8 mouse cellular contexts compared by ENCODE assay signal in genomic region chr19:6933436-6934194, GRCm38 (mm10). TPM values are rescaled to one million over a fixed set of nuclear protein-coding genes. Genes with fewer than 3 reads are reported as not detected.
DNase-seq lines count a peak whose midpoint lies in the region; ATAC-seq and TF ChIP-seq lines count a peak whose summit lies in the region.

No protein-coding gene starts in this region.

- peak overlapping the region; percentile 8 for H3ac ChIP-seq in C2C12 (ENCODE audit: control insufficient read depth, insufficient read length, low read depth)

- peaks cover 18% of the 10 kb centered on the region for H3K27me3 ChIP-seq in C2C12 (ENCODE audit: control insufficient read depth, insufficient read depth, insufficient read length)
- H3K27me3 ChIP-seq in embryonic facial prominence, embryonic 13.5 days: peaks cover 75% of the 10 kb centered on the region
- peaks cover 49% of the 10 kb centered on the region for H3K27me3 ChIP-seq in intestine, postnatal 0 days (replicated peaks; ENCODE audit: control insufficient read depth, insufficient read depth, low read length)

- H3K4me2 ChIP-seq in embryonic facial prominence, embryonic 13.5 days: peak overlapping the region; percentile 85
- H3K4me2 ChIP-seq in intestine, postnatal 0 days (replicated peaks; ENCODE audit: low read depth): peak overlapping the region; percentile 74

- peak; percentile 43 for ATAC-seq in embryonic facial prominence, embryonic 13.5 days (ENCODE audit: insufficient number of reproducible peaks, insufficient read depth, low FRiP score, low TSS enrichment, low read depth)
- peak; percentile 26; the same call in 1 of the 2 replicates for ATAC-seq in intestine, postnatal 0 days
- ATAC-seq in megakaryocyte, adult 5-6 weeks (ENCODE audit: poor library complexity, severe bottlenecking): peak; percentile 27; the same call in 1 of the 2 replicates

- no peak overlapping the region for H3K27ac ChIP-seq in embryonic facial prominence, embryonic 13.5 days
- H3K27ac ChIP-seq in intestine, postnatal 0 days (ENCODE audit: low read depth, low read length): no peak overlapping the region

- H3K36me3 ChIP-seq in C2C12 (ENCODE audit: control insufficient read depth, insufficient read depth): no peaks in the 10 kb centered on the region
- no peaks in the 10 kb centered on the region; the same call in 1 of the 2 replicates for H3K36me3 ChIP-seq in embryonic facial prominence, embryonic 13.5 days
- H3K36me3 ChIP-seq in intestine, postnatal 0 days (ENCODE audit: control insufficient read depth, insufficient read depth): no peaks in the 10 kb centered on the region

- no peaks in the 10 kb centered on the region for H3K79me2 ChIP-seq in C2C12 (ENCODE audit: control insufficient read depth, insufficient read depth)

- 2% methylated on average over 58 of the region's 58 CpGs for WGBS in embryonic facial prominence, embryonic 13.5 days
- 5% methylated on average over 58 of the region's 58 CpGs for WGBS in intestine, postnatal 0 days

- peaks cover 17% of the 10 kb centered on the region for H3K4me1 ChIP-seq in embryonic facial prominence, embryonic 13.5 days
- peaks cover 6% of the 10 kb centered on the region for H3K4me1 ChIP-seq in intestine, postnatal 0 days (replicated peaks; ENCODE audit: control insufficient read depth, insufficient read depth, low read length)

- TF ChIP-seq CTCF in C2C12 (IDR thresholded peaks at IDR 0.05; ENCODE audit: control insufficient read depth, insufficient read depth, insufficient read length): no peak
- 0 out of 2 replicates have a peak, but pooled peaks have one; percentile 4 for TF ChIP-seq CTCF in intestine, postnatal 0 days (IDR thresholded peaks at IDR 0.05; ENCODE audit: low read depth)

- no peak overlapping the region for H3K4me3 ChIP-seq in C2C12 (ENCODE audit: insufficient read depth, poor library complexity, severe bottlenecking)
- H3K4me3 ChIP-seq in embryonic facial prominence, embryonic 13.5 days: peak overlapping the region; percentile 47
- H3K4me3 ChIP-seq in intestine, postnatal 0 days (ENCODE audit: low read depth, low read length): peak overlapping the region; percentile 42

- H3K9ac ChIP-seq in embryonic facial prominence, embryonic 13.5 days: peak overlapping the region; percentile 67
- 0 out of 2 replicates have a peak overlapping the region, but pooled peaks have one; percentile 26 for H3K9ac ChIP-seq in intestine, postnatal 0 days (ENCODE audit: low read depth, low read length)

- peak; percentile 62 for DNase-seq in adrenal gland, postnatal 14 days
- no peak for DNase-seq in adrenal gland, adult 18-20 months (ENCODE audit: low spot score in 2 of 2)
- peak; percentile 65 for DNase-seq in right cerebral cortex, postnatal 4 days
- no peak for DNase-seq in spleen, postnatal 10 days (ENCODE audit: low spot score in 2 of 2)

- no peaks in the 10 kb centered on the region for H3K79me3 ChIP-seq in C2C12 (ENCODE audit: low read depth)

- H3K9me3 ChIP-seq in embryonic facial prominence, embryonic 13.5 days: no peaks in the 10 kb centered on the region
- no peaks in the 10 kb centered on the region for H3K9me3 ChIP-seq in intestine, postnatal 0 days (ENCODE audit: control insufficient read depth)

TF ChIP-seq in C2C12, 6 proteins besides CTCF, POLR2A, EP300 and RAD21:
- TF ChIP-seq FOSL1 (IDR thresholded peaks at IDR 0.05; ENCODE audit: insufficient read depth, low read length, poor library complexity, severe bottlenecking) (no peak), MAX (IDR thresholded peaks at IDR 0.05) (no peak), USF1 (IDR thresholded peaks at IDR 0.05; ENCODE audit: low read depth) (no peak), MYOG (IDR thresholded peaks at IDR 0.05; ENCODE audit: control insufficient read depth, extremely low read depth, insufficient read length) (no peak), CEBPB (IDR thresholded peaks at IDR 0.05; ENCODE audit: low read depth) (no peak), MYOD1 (IDR thresholded peaks at IDR 0.05; ENCODE audit: control insufficient read depth, insufficient read length, low read depth) (no peak)

RNA-seq across cellular contexts. Expression of gene Kcnk4, which starts 0.7 kb away (rescaled TPM):
- 0.93 TPM in 1 of 2 replicates, not detected in the other for total RNA-seq in adrenal gland, postnatal 14 days (2021)
- total RNA-seq in adrenal gland, adult 18-20 months (2021): under 1 TPM; 0.23 to 0.35 TPM
- 0.26 TPM for polyA plus RNA-seq in C2C12 (2012; fragmentation: generic; extraction: Trizol)
- polyA plus RNA-seq in embryonic facial prominence, embryonic 13.5 days (2015; fragmentation: Nextera tagmentation; extraction: Ambion mirVana): 1.2 and 1.3 TPM in 2 replicates
- polyA plus RNA-seq in intestine, postnatal 0 days (2015; fragmentation: Nextera tagmentation; extraction: Ambion mirVana): 0.21 and 0.38 TPM in 2 replicates
- total RNA-seq in megakaryocyte, adult 5-6 weeks (2015): not detected in 2 replicates
- 0.11 TPM in 1 of 2 replicates, not detected in the other for total RNA-seq in megakaryocyte, adult 5-6 weeks (2017)

RNA-seq across cellular contexts. Expression of gene Bad, which starts 8.0 kb away (rescaled TPM):
- 43.0 and 45.0 TPM in 2 replicates for total RNA-seq in adrenal gland, postnatal 14 days (2021)
- total RNA-seq in adrenal gland, adult 18-20 months (2021): 10 to 100 TPM; 45.5 to 46.0 TPM
- polyA plus RNA-seq in C2C12 (2012; fragmentation: generic; extraction: Trizol): 84.0 TPM
- 80.0 and 83.6 TPM in 2 replicates for polyA plus RNA-seq in embryonic facial prominence, embryonic 13.5 days (2015; fragmentation: Nextera tagmentation; extraction: Ambion mirVana)
- 66.2 and 70.1 TPM in 2 replicates for polyA plus RNA-seq in intestine, postnatal 0 days (2015; fragmentation: Nextera tagmentation; extraction: Ambion mirVana)
- total RNA-seq in megakaryocyte, adult 5-6 weeks (2015): 16.4 and 20.3 TPM in 2 replicates
- total RNA-seq in megakaryocyte, adult 5-6 weeks (2017): 45.2 and 67.1 TPM in 2 replicates

RNA-seq across cellular contexts. Expression of gene Catsperz, which starts 8.4 kb away (rescaled TPM):
- 0.53 TPM in 1 of 2 replicates, not detected in the other for total RNA-seq in adrenal gland, postnatal 14 days (2021)
- 1 to 10 TPM in 1 of 2 experiments, not detected in 1; 1.2 TPM for total RNA-seq in adrenal gland, adult 18-20 months (2021)
- 0.16 TPM for polyA plus RNA-seq in C2C12 (2012; fragmentation: generic; extraction: Trizol)
- polyA plus RNA-seq in embryonic facial prominence, embryonic 13.5 days (2015; fragmentation: Nextera tagmentation; extraction: Ambion mirVana): 2.3 and 3.4 TPM in 2 replicates
- 0.65 and 0.76 TPM in 2 replicates for polyA plus RNA-seq in intestine, postnatal 0 days (2015; fragmentation: Nextera tagmentation; extraction: Ambion mirVana)
- total RNA-seq in megakaryocyte, adult 5-6 weeks (2015): not detected in 2 replicates
- not detected in 2 replicates for total RNA-seq in megakaryocyte, adult 5-6 weeks (2017)

RNA-seq across cellular contexts. Expression of gene Gpr137, which starts 8.7 kb away (rescaled TPM):
- total RNA-seq in adrenal gland, postnatal 14 days (2021): 43.0 and 43.3 TPM in 2 replicates
- total RNA-seq in adrenal gland, adult 18-20 months (2021): 10 to 100 TPM; 56.4 to 56.8 TPM
- 31.2 TPM for polyA plus RNA-seq in C2C12 (2012; fragmentation: generic; extraction: Trizol)
- polyA plus RNA-seq in embryonic facial prominence, embryonic 13.5 days (2015; fragmentation: Nextera tagmentation; extraction: Ambion mirVana): 26.9 and 35.2 TPM in 2 replicates
- 20.0 and 20.9 TPM in 2 replicates for polyA plus RNA-seq in intestine, postnatal 0 days (2015; fragmentation: Nextera tagmentation; extraction: Ambion mirVana)
- total RNA-seq in megakaryocyte, adult 5-6 weeks (2015): 10.2 and 18.8 TPM in 2 replicates
- 18.4 and 20.2 TPM in 2 replicates for total RNA-seq in megakaryocyte, adult 5-6 weeks (2017)

RNA-seq across cellular contexts. Expression of gene Esrra, which starts 12.0 kb away (rescaled TPM):
- 63.2 and 67.0 TPM in 2 replicates for total RNA-seq in adrenal gland, postnatal 14 days (2021)
- 10 to 100 TPM; 38.7 to 63.0 TPM for total RNA-seq in adrenal gland, adult 18-20 months (2021)
- polyA plus RNA-seq in C2C12 (2012; fragmentation: generic; extraction: Trizol): 43.2 TPM
- 9.5 and 10.9 TPM in 2 replicates for polyA plus RNA-seq in embryonic facial prominence, embryonic 13.5 days (2015; fragmentation: Nextera tagmentation; extraction: Ambion mirVana)
- 63.6 TPM in 2 replicates for polyA plus RNA-seq in intestine, postnatal 0 days (2015; fragmentation: Nextera tagmentation; extraction: Ambion mirVana)
- total RNA-seq in megakaryocyte, adult 5-6 weeks (2015): 11.9 and 12.4 TPM in 2 replicates
- total RNA-seq in megakaryocyte, adult 5-6 weeks (2017): 24.6 and 28.9 TPM in 2 replicates

Comparison
In these comparisons a context has a peak if more than half of its experiments do, and no peak if none do; other contexts are left out.
1. DNase-seq: peak in adrenal gland, postnatal 14 days (single experiment) and right cerebral cortex, postnatal 4 days (single experiment); none in adrenal gland, adult 18-20 months (0 of 2) and spleen, postnatal 10 days (0 of 2).
2. Peak in every context shown above with its lines, with median percentiles within 50 percentile points of each other: ATAC-seq.